Mouse (Mus musculus) liver, postnatal 0 days (tissue): Measurements from ENCODE around the gene Tle6.

Experiments
- CTCF ChIP-seq: sonication (generic); IDR thresholded peaks from 2 replicates; pipeline ENCODE4 v1.5.1; 2016; ENCODE audit warnings: antibody characterized with exemption, low read depth
- EP300 ChIP-seq: IDR thresholded peaks from 2 replicates; pipeline ENCODE4 v1.6.1; 2016; ENCODE audit warnings: antibody characterized with exemption, low read depth, mild to moderate bottlenecking

GRCm38 (mm10) chr10:81643449-81644055, 42.7 kb upstream of the Tle6 start:
- no peak for TF ChIP-seq EP300
- peak; percentile 58 for TF ChIP-seq CTCF
